Mouse (Mus musculus) kidney, embryonic 15.5 days (tissue): ENCODE data around the gene Zfp513. TPM values are rescaled to one million over a fixed set of nuclear protein-coding genes. Genes with fewer than 3 reads are reported as not detected.

ENCODE experiments used
- ATAC-seq: fragments of 200-750 bp; cut with Nextera tagmentation; replicated peaks from 2 replicates; pipeline ENCODE4 v1.8.0; 2017; ENCODE audit warnings: moderate TSS enrichment; ENCODE audit not compliant: low FRiP score
- H3K27ac ChIP-seq: fragments of 300-500 bp; sonication (generic); 2 replicates; pipeline ENCODE4 v1.5.1; 2015; ENCODE audit warnings: mild to moderate bottlenecking, inconsistent platforms
- H3K27me3 ChIP-seq: fragments of 300-500 bp; sonication (generic); 2 replicates; pipeline ENCODE4 v1.6.1; 2015; ENCODE audit warnings: inconsistent platforms
- H3K36me3 ChIP-seq: fragments of 300-500 bp; sonication (generic); 2 replicates; pipeline ENCODE4 v1.6.1; 2015; ENCODE audit warnings: inconsistent platforms
- H3K4me1 ChIP-seq: fragments of 300-500 bp; sonication (generic); 2 replicates; pipeline ENCODE4 v1.6.1; 2015; ENCODE audit warnings: inconsistent platforms
- H3K4me2 ChIP-seq: fragments of 300-500 bp; sonication (generic); 2 replicates; pipeline ENCODE4 v1.6.1; 2015; ENCODE audit warnings: moderate library complexity, mild to moderate bottlenecking, inconsistent platforms
- H3K4me3 ChIP-seq: fragments of 300-500 bp; sonication (generic); replicated peaks from 2 replicates; pipeline ENCODE4 v1.5.1; 2015; ENCODE audit warnings: mild to moderate bottlenecking, inconsistent platforms
- H3K9ac ChIP-seq: fragments of 300-500 bp; sonication (generic); 2 replicates; pipeline ENCODE4 v1.6.1; 2015; ENCODE audit warnings: mild to moderate bottlenecking, inconsistent platforms
- H3K9me3 ChIP-seq: fragments of 300-500 bp; sonication (generic); replicated peaks from 2 replicates; pipeline ENCODE4 v1.6.1; 2016; ENCODE audit warnings: inconsistent platforms
- WGBS: fragments of 180-500 bp; shearing (Covaris S2); methylation state at CpG from one replicate; pipeline ENCODE4 v1.1.7; 2015; ENCODE audit warnings: mixed read lengths; 5-methylcytosine and 5-hydroxymethylcytosine counted together
- polyA plus RNA-seq: library from polyadenylated mRNA; unstranded; fragments of >200 nt; fragmentation: Nextera tagmentation; extraction: Ambion mirVana; gene quantifications from 2 replicates; pipeline ENCODE4 v1.2.1, GENCODE M21; 2015

The Zfp513 gene
- polyA plus RNA-seq, 1 experiment from 2014 or later, result 11.9 TPM

DNA sequence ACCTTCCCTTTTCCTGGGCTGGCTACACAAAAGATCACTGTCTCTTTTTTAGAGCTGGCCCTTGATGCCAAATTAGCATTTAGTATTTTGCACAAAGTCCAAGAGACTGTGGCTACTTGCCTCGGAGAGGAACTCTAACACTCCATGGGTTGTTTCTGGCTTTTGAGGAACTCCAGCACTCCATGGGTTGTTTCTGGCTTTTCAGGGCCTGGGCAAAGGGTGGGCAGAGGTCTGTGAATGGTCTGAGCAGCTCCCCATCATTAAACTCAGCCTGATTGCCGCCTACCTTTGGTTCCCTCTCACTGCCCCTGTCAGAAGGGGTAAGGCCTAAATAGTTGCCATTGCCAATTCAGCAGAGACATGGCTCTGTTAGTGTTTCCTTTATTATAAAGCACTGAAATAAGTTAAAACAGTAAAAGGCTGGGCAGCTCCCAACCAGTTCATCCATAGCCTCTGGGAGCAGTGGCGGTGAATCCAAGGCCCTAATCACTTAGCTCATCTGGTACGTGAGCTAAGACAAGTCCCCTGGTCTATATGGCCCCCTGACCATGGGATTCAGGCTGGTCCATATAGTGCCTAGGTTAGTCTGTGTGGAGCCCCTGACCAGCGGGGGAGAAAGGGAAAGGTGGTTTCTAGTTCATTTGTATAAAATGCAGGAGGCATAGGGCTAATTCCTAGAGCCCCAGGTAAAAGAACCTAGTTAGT lies 3.3 kb downstream of the Zfp513 start:
- H3K4me3 ChIP-seq, result no peak overlapping the region
- H3K4me2 ChIP-seq, result no peak overlapping the region
- peaks cover 44% of the 10 kb centered on the region for H3K4me1 ChIP-seq
- 81% methylated on average over 5 of the region's 5 CpGs for WGBS
- ATAC-seq, result no peak
- H3K27ac ChIP-seq, result no peak overlapping the region
- peaks cover 77% of the 10 kb centered on the region for H3K36me3 ChIP-seq
- H3K9ac ChIP-seq, result no peak overlapping the region
- H3K27me3 ChIP-seq, result no peaks in the 10 kb centered on the region
- H3K9me3 ChIP-seq, result peaks cover 4% of the 10 kb centered on the region

DNA sequence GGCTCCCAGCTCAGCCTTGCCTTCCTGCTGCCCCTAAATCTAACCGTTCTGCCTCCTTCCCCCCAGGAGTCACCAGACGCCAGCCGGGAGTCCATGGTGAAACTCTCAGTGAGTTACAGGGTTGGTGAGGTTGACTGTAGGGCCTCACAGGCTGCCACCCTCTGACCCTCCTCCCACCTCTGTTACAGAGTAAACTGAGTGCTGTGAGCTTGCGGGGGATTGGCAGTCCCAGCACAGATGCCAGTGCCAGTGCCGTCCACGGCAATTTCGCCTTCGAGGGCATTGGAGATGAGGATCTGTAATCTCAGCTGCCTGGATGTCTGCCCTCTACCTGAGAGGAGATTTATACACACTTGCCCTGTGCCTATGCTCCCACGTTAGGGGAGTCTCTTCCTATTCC lies 3.9 kb downstream of the Zfp513 start:
- H3K36me3 ChIP-seq, result peaks cover 71% of the 10 kb centered on the region
- no peak overlapping the region for H3K4me3 ChIP-seq
- peaks cover 4% of the 10 kb centered on the region for H3K9me3 ChIP-seq
- H3K27ac ChIP-seq, result no peak overlapping the region
- H3K4me1 ChIP-seq, result peaks cover 43% of the 10 kb centered on the region
- 73% methylated on average over 9 of the region's 9 CpGs for WGBS
- H3K27me3 ChIP-seq, result no peaks in the 10 kb centered on the region
- no peak for ATAC-seq
- no peak overlapping the region for H3K9ac ChIP-seq
- no peak overlapping the region for H3K4me2 ChIP-seq

DNA sequence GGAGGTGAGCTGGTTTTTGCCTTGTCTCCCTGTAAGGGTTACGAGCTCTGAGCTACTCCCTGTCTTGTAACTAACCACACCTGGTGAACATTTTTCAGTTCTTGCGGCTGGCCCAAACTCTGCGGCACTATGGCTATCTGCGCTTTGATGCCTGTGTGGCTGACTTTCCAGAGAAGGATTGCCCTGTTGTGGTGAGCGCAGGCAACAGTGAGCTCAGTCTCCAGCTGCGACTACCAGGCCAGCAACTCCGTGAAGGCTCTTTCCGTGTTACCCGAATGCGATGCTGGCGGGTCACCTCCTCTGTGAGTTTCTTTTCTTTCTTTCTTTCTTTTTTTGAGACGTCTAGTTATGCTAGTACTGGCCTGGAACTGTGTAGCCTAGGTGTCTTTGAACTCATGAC lies 5.0 kb downstream of the Zfp513 start:
- 90% methylated on average over 12 of the region's 12 CpGs for WGBS
- ATAC-seq, result no peak
- Histone ChIP-seq H3K27ac (no peak overlapping the region), H3K4me3 (no peak overlapping the region), H3K27me3 (no peaks in the 10 kb centered on the region), H3K4me2 (no peak overlapping the region), H3K4me1 (peaks cover 39% of the 10 kb centered on the region), H3K36me3 (peaks cover 64% of the 10 kb centered on the region), H3K9ac (no peak overlapping the region), H3K9me3 (peaks cover 4% of the 10 kb centered on the region)

DNA sequence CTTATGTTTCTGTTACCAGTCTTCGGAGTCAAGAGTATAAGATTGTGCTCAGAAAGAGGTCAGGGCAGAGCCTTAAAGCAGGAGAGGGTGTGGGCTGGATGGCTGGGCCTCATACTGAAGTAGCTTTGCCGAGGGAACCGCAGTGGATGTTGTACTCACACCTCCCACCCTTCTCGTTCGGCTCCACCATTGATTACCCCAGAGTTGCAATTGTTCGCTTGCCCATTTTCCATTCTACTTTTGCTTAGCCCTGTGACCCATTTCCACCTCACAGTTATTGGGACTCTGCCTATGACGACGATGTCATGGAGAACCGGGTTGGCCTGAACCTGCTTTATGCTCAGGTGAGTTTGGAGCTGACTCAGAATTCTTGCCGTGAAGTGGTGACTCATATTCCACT lies 5.9 kb downstream of the Zfp513 start:
- no peak overlapping the region for H3K4me2 ChIP-seq
- peaks cover 43% of the 10 kb centered on the region for H3K4me1 ChIP-seq
- no peak for ATAC-seq
- 90% methylated on average over 10 of the region's 10 CpGs for WGBS
- H3K9ac ChIP-seq, result no peak overlapping the region
- H3K4me3 ChIP-seq, result no peak overlapping the region
- peaks cover 65% of the 10 kb centered on the region for H3K36me3 ChIP-seq
- peaks cover 4% of the 10 kb centered on the region for H3K9me3 ChIP-seq
- H3K27ac ChIP-seq, result no peak overlapping the region
- H3K27me3 ChIP-seq, result no peaks in the 10 kb centered on the region

DNA sequence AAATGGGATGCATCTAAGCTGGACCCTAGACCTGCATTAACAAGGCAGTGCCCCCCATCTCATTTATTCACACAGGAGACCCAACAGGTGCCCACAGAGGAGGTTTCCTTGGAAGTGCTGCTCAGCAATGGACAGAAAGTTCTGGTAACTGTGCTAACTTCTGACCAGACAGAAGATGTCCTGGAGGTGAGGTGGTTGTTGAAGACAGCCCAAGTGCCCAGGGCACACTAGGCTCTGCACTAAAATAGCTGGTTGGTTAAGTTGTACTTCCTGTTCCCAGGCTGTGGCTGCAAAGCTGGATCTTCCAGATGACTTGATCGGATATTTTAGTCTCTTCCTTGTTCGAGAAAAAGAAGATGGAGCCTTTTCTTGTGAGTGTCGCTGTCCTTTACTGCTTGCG lies 6.4 kb downstream of the Zfp513 start:
- peaks cover 69% of the 10 kb centered on the region for H3K36me3 ChIP-seq
- H3K27me3 ChIP-seq, result no peaks in the 10 kb centered on the region
- 0 out of 2 replicates have a peak overlapping the region, but pooled peaks have one; percentile 10 for H3K4me3 ChIP-seq
- H3K4me1 ChIP-seq, result peaks cover 37% of the 10 kb centered on the region
- H3K9ac ChIP-seq, result no peak overlapping the region
- no peak overlapping the region for H3K4me2 ChIP-seq
- no peak for ATAC-seq
- H3K9me3 ChIP-seq, result peaks cover 4% of the 10 kb centered on the region
- no peak overlapping the region for H3K27ac ChIP-seq
- 93% methylated on average over 4 of the region's 4 CpGs for WGBS

DNA sequence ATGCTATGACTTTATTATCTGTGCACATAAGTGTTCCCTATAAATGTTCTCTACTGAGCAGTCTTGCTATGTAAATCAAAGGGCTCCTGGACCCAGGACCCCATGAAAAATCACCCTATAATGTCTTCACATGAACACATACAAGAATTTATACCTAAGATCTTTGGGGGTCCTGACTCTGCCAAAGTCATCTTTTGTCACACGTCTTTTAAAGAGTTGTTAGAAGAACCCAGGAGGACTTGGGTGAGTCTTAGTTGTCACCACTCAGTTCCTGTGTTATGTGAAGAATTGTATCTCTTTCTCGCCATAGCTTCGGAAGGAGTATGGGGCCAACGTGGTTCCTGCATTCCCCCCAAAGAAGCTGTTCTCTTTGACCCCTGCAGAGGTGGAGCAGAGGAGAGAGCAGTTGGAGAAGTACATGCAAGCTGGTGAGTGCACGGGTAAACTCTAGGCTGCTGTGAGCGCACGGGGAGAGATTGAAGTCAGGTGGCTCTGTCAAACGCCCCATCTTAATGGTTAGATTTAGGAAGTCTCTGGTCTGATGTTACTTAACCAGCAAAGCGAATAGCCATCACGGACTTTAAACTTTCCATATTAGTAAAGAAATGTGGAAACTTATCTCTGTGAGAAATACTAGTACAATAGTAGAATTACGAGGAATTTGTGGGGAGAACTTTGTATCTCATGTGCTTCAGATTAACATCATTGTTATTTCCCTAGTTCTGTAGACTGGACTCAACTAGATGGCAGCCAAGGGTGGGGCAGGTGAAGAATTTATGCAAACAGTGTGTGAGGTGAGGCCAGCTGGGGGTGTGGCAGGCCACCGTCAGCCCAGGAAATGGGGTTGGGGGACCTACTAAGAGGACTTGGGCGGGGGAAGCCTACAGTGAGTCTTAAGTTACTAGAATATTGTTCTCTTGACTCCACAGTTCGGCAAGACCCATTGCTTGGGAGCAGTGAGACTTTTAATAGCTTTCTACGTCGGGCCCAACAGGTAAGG lies 7.3 kb downstream of the Zfp513 start:
- H3K4me3 ChIP-seq, result peak overlapping the region; percentile 95; the same call in 1 of the 2 replicates
- H3K4me2 ChIP-seq, result peak overlapping the region; percentile 76
- no peaks in the 10 kb centered on the region for H3K9me3 ChIP-seq

DNA sequence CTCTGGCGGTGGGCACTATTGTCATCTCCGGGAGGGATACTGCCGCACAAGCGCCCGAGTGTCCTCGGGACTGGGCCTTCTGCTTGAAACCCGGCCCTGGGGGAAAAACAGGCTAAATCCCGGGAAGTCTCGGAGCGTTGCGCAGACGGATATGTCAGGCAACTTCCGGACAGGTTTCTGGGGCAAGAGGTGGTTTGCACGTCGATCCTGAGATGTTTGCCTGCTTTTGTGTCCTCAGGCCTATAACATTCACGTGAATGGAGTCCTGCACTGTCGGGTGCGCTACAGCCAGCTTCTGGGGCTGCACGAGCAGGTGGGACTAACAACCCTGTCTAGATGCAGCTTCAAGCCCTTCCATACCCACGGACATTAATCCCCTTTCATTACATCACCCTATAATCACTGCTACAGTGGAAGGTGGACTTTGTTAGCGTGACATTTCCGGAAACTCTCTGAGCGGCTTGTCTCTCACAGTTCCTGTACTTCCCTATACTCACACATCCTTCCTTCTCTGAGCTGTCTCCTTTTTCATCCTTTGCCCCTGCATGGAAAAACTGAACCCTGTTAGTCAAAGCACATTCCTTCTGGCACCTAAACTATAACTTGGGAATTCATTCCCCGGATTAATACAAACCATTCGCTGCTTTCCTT lies 8.3 kb downstream of the Zfp513 start:
- Histone ChIP-seq H3K36me3 (peaks cover 68% of the 10 kb centered on the region), H3K4me3 (peak overlapping the region; percentile 95), H3K9me3 (no peaks in the 10 kb centered on the region), H3K4me2 (peak overlapping the region; percentile 76), H3K27ac (peak overlapping the region; percentile 94), H3K27me3 (no peaks in the 10 kb centered on the region), H3K9ac (peak overlapping the region; percentile 87), H3K4me1 (peaks cover 22% of the 10 kb centered on the region)
- WGBS, result 11% methylated on average over 25 of the region's 25 CpGs
- no peak for ATAC-seq

More for the DNA sequence above, 7.3 kb downstream of the Zfp513 start:
- ATAC-seq, result no peak
- WGBS, result 92% methylated on average over 16 of the region's 16 CpGs
- Histone ChIP-seq H3K27ac (no peak overlapping the region), H3K36me3 (peaks cover 69% of the 10 kb centered on the region), H3K4me1 (peaks cover 29% of the 10 kb centered on the region), H3K27me3 (no peaks in the 10 kb centered on the region), H3K9ac (0 out of 2 replicates have a peak overlapping the region, but pooled peaks have one; percentile 87)

DNA sequence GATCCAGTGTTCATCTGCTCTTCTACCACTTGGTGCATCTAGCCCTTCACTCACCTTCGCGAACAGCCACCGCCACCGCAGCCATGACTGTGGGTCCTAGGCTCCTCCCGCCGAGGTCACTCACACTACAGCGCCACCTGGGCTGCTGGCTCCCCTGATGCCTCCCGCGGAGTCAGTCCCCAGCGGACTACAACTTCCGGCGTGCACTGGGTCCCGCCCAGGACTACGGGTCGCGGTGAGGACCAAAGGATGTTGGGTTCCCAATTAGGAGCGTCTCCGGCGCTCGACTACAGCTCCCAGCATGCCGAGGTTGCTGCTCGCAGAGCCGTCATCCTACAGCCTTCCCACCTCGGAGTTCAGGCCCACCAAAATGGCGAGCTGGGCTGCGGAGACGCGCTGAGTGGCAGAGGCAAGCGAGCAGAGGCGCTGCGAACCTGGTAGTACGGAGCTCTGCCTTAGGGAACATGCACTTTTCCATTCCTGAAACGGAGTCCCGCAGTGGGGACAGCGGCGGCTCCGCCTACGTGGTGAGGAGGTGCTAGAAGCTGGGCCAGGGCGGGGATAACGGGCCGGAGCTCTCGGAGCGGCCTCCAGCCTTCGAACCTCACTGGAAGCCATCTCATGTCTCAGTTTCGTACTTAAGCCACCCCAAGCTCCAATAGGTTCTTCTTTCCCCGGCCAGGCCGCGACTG lies 9.0 kb downstream of the Zfp513 start, which contains the start of the genes Snx17 and Eif2b4:
TSS of gene Snx17 (plus strand) at position 289 of the 692 bp plus-strand sequence.
TSS of gene Eif2b4 (minus strand) at position 492 of the 692 bp plus-strand sequence.
- Histone ChIP-seq H3K27ac (peak within 1 kb of the TSS; percentile 94), H3K27me3 (no peaks in the 10 kb centered on the region), H3K4me1 (peaks cover 22% of the 10 kb centered on the region), H3K36me3 (peaks cover 68% of the 10 kb centered on the region), H3K9me3 (no peaks in the 10 kb centered on the region), H3K9ac (peak within 1 kb of the TSS; percentile 87), H3K4me3 (peak within 1 kb of the TSS; percentile 95), H3K4me2 (peak within 1 kb of the TSS; percentile 76)
- peak; percentile 96 for ATAC-seq
- under 1% methylated on average over 48 of the region's 48 CpGs for WGBS

DNA sequence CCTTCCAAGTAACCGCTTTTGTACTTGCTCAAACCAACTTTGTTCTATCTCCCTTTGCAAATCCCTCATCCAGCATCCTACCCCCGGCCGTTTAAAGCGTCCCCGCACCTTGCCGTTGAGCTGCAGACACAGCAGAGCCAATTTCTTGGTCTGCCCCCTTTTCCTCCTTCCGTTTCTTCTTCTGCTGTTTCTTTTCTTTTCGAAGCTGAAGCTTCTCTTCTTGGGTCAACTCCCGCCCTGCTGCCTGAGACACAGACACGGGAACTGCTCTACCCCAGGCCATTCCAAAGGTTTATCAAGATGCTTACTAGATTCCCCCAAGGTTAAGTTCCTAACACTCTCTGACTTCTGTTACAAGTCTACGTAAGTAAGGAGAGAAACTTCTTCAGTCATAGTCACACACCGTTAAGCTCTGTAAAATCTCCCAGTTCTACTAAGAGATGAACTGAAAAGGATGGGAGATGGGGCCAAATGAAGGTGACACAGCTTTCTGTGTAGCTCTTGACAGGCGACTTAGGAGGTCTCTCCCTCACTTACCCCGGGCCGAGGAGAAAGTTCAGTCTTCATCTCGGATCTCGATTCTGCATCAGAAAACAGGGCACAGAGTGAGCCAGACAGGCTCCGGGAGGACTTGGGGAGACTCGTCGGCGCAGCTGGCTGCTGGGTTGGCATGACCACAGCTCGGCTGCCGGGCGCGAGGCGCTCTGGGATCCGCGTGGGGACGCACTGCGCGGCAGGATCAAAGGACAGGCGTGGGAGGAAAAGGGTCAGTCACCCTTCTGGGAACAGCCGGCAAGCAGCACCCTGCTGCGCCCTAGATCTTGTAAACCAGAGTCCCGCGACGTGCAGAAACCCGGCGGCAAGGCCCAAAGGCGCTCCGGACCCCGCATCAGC lies 9.8 kb downstream of the Zfp513 start:
- peak; percentile 73; the same call in 1 of the 2 replicates for ATAC-seq
- peaks cover 68% of the 10 kb centered on the region for H3K36me3 ChIP-seq

DNA sequence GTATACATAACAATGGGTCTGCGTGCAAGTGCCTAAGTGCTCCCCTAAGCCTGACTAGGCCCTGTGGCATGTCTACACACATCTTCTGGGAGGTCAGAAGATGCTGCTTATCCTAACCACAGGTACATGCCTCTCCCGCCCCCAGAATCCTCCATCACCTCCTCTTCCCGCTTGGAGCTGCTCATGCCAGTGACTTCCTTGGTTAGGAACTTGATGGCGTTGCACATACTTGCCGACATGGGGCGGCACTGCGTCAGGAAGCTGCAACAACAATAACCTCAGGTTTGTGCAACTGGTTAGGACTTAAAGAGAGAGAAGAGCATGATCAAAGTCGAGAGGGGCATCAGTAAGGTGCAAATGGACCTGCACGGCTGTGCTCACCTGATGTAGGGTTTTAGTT lies 11.9 kb downstream of the Zfp513 start:
- no peak overlapping the region for H3K9ac ChIP-seq
- H3K4me2 ChIP-seq, result no peak overlapping the region
- no peaks in the 10 kb centered on the region for H3K27me3 ChIP-seq
- H3K9me3 ChIP-seq, result no peaks in the 10 kb centered on the region
- 90% methylated on average over 9 of the region's 9 CpGs for WGBS
- no peak overlapping the region for H3K27ac ChIP-seq
- H3K4me3 ChIP-seq, result no peak overlapping the region
- peaks cover 22% of the 10 kb centered on the region for H3K4me1 ChIP-seq
- ATAC-seq, result no peak
- peaks cover 54% of the 10 kb centered on the region for H3K36me3 ChIP-seq

More for the DNA sequence above, 9.8 kb downstream of the Zfp513 start:
- Histone ChIP-seq H3K4me2 (peak overlapping the region; percentile 76), H3K27me3 (no peaks in the 10 kb centered on the region), H3K27ac (peak overlapping the region; percentile 94), H3K9ac (peak overlapping the region; percentile 87), H3K4me1 (peaks cover 22% of the 10 kb centered on the region), H3K9me3 (no peaks in the 10 kb centered on the region), H3K4me3 (peak overlapping the region; percentile 95)
- WGBS, result 14% methylated on average over 42 of the region's 42 CpGs
